Mouse (Mus musculus): ENCODE data around the gene Pam16. TPM values are rescaled to one million over a fixed set of nuclear protein-coding genes. Genes with fewer than 3 reads are reported as not detected.

Gene Pam16
- polyA plus RNA-seq, 1 experiment: 34.8 TPM

GRCm38 (mm10) chr16:4642937-4643336, 18.1 kb upstream of the Pam16 start:
- Histone ChIP-seq H3K9me3 (replicated peaks; ENCODE audit: control insufficient read depth, insufficient read depth, low read length, poor library complexity, severe bottlenecking) (no peaks in the 10 kb centered on the region), H3K36me3 (ENCODE audit: control insufficient read depth, insufficient read depth, low read length, poor library complexity, severe bottlenecking) (no peaks in the 10 kb centered on the region), H3K4me1 (ENCODE audit: control insufficient read depth, insufficient read depth, low read length) (no peaks in the 10 kb centered on the region), H3K4me3 (ENCODE audit: low read depth, low read length) (no peak overlapping the region), H3K27ac (ENCODE audit: insufficient read depth, low read length) (no peak overlapping the region), H3K27me3 (ENCODE audit: control insufficient read depth, insufficient read depth, low read length, poor library complexity, severe bottlenecking) (no peaks in the 10 kb centered on the region), H3K9ac (ENCODE audit: low read depth, poor library complexity, severe bottlenecking) (no peak overlapping the region)
- no peak for TF ChIP-seq CTCF (IDR thresholded peaks at IDR 0.05; ENCODE audit: low read depth, low read length)
- TF ChIP-seq POLR2A (IDR thresholded peaks at IDR 0.05; ENCODE audit: insufficient read depth, low read length): no peak
- no peak for TF ChIP-seq EP300 (IDR thresholded peaks at IDR 0.05; ENCODE audit: insufficient read depth, low read depth, low read length)

GRCm38 (mm10) chr16:4642190-4642589, 17.4 kb upstream of the Pam16 start:
- no peaks in the 10 kb centered on the region for H3K9me3 ChIP-seq (replicated peaks; ENCODE audit: control insufficient read depth, insufficient read depth, low read length, poor library complexity, severe bottlenecking)
- H3K27me3 ChIP-seq (ENCODE audit: control insufficient read depth, insufficient read depth, low read length, poor library complexity, severe bottlenecking): no peaks in the 10 kb centered on the region
- H3K4me3 ChIP-seq (ENCODE audit: low read depth, low read length): no peak overlapping the region
- H3K36me3 ChIP-seq (ENCODE audit: control insufficient read depth, insufficient read depth, low read length, poor library complexity, severe bottlenecking): no peaks in the 10 kb centered on the region
- no peaks in the 10 kb centered on the region for H3K4me1 ChIP-seq (ENCODE audit: control insufficient read depth, insufficient read depth, low read length)
- H3K9ac ChIP-seq (ENCODE audit: low read depth, poor library complexity, severe bottlenecking): no peak overlapping the region
- TF ChIP-seq EP300 (IDR thresholded peaks at IDR 0.05; ENCODE audit: insufficient read depth, low read depth, low read length): no peak
- no peak for TF ChIP-seq POLR2A (IDR thresholded peaks at IDR 0.05; ENCODE audit: insufficient read depth, low read length)
- TF ChIP-seq CTCF (IDR thresholded peaks at IDR 0.05; ENCODE audit: low read depth, low read length): no peak
- no peak overlapping the region for H3K27ac ChIP-seq (ENCODE audit: insufficient read depth, low read length)

- Histone ChIP-seq H3K9ac (ENCODE audit: low read depth, poor library complexity, severe bottlenecking) (no peak overlapping the region), H3K4me3 (ENCODE audit: low read depth, low read length) (no peak overlapping the region), H3K27ac (ENCODE audit: insufficient read depth, low read length) (no peak overlapping the region), H3K27me3 (ENCODE audit: control insufficient read depth, insufficient read depth, low read length, poor library complexity, severe bottlenecking) (no peaks in the 10 kb centered on the region), H3K4me1 (ENCODE audit: control insufficient read depth, insufficient read depth, low read length) (no peaks in the 10 kb centered on the region), H3K9me3 (replicated peaks; ENCODE audit: control insufficient read depth, insufficient read depth, low read length, poor library complexity, severe bottlenecking) (no peaks in the 10 kb centered on the region), H3K36me3 (ENCODE audit: control insufficient read depth, insufficient read depth, low read length, poor library complexity, severe bottlenecking) (no peaks in the 10 kb centered on the region)
- no peak for TF ChIP-seq POLR2A (IDR thresholded peaks at IDR 0.05; ENCODE audit: insufficient read depth, low read length)
Measured at GRCm38 (mm10) chr16:4641119-4641838, 16.5 kb upstream of the Pam16 start.

GRCm38 (mm10) chr16:4640267-4641005, 15.6 kb upstream of the Pam16 start:
- H3K4me1 ChIP-seq (ENCODE audit: control insufficient read depth, insufficient read depth, low read length): no peaks in the 10 kb centered on the region
- H3K27ac ChIP-seq (ENCODE audit: insufficient read depth, low read length): no peak overlapping the region

GRCm38 (mm10) chr16:4639831-4640237, 15.0 kb upstream of the Pam16 start, which contains the start of the genes Vasn and Dnaja3:
TSS of gene Vasn (plus strand) at chr16:4639941.
TSS of gene Dnaja3 (plus strand) at chr16:4639989.
- Histone ChIP-seq H3K4me1 (ENCODE audit: control insufficient read depth, insufficient read depth, low read length) (no peaks in the 10 kb centered on the region), H3K9me3 (replicated peaks; ENCODE audit: control insufficient read depth, insufficient read depth, low read length, poor library complexity, severe bottlenecking) (no peaks in the 10 kb centered on the region), H3K9ac (ENCODE audit: low read depth, poor library complexity, severe bottlenecking) (peak within 1 kb of the TSS; percentile 58), H3K36me3 (ENCODE audit: control insufficient read depth, insufficient read depth, low read length, poor library complexity, severe bottlenecking) (no peaks in the 10 kb centered on the region), H3K27ac (ENCODE audit: insufficient read depth, low read length) (no peak within 1 kb of the TSS), H3K4me3 (ENCODE audit: low read depth, low read length) (peak within 1 kb of the TSS; percentile 69), H3K27me3 (ENCODE audit: control insufficient read depth, insufficient read depth, low read length, poor library complexity, severe bottlenecking) (no peaks in the 10 kb centered on the region)
- no peak for TF ChIP-seq POLR2A (IDR thresholded peaks at IDR 0.05; ENCODE audit: insufficient read depth, low read length)
- no peak for TF ChIP-seq EP300 (IDR thresholded peaks at IDR 0.05; ENCODE audit: insufficient read depth, low read depth, low read length)
- TF ChIP-seq CTCF (IDR thresholded peaks at IDR 0.05; ENCODE audit: low read depth, low read length): no peak

More at GRCm38 (mm10) chr16:4640267-4641005, 15.6 kb upstream of the Pam16 start:
- Histone ChIP-seq H3K27me3 (ENCODE audit: control insufficient read depth, insufficient read depth, low read length, poor library complexity, severe bottlenecking) (no peaks in the 10 kb centered on the region), H3K4me3 (ENCODE audit: low read depth, low read length) (peak overlapping the region; percentile 69), H3K9me3 (replicated peaks; ENCODE audit: control insufficient read depth, insufficient read depth, low read length, poor library complexity, severe bottlenecking) (no peaks in the 10 kb centered on the region), H3K36me3 (ENCODE audit: control insufficient read depth, insufficient read depth, low read length, poor library complexity, severe bottlenecking) (no peaks in the 10 kb centered on the region), H3K9ac (ENCODE audit: low read depth, poor library complexity, severe bottlenecking) (peak overlapping the region; percentile 58)
- TF ChIP-seq POLR2A (IDR thresholded peaks at IDR 0.05; ENCODE audit: insufficient read depth, low read length) (no peak), EP300 (IDR thresholded peaks at IDR 0.05; ENCODE audit: insufficient read depth, low read depth, low read length) (no peak), CTCF (IDR thresholded peaks at IDR 0.05; ENCODE audit: low read depth, low read length) (no peak)

- no peak overlapping the region for H3K4me3 ChIP-seq (ENCODE audit: low read depth, low read length)
- no peaks in the 10 kb centered on the region for H3K27me3 ChIP-seq (ENCODE audit: control insufficient read depth, insufficient read depth, low read length, poor library complexity, severe bottlenecking)
- H3K9ac ChIP-seq (ENCODE audit: low read depth, poor library complexity, severe bottlenecking): no peak overlapping the region
- H3K4me1 ChIP-seq (ENCODE audit: control insufficient read depth, insufficient read depth, low read length): no peaks in the 10 kb centered on the region
- no peaks in the 10 kb centered on the region for H3K36me3 ChIP-seq (ENCODE audit: control insufficient read depth, insufficient read depth, low read length, poor library complexity, severe bottlenecking)
- H3K27ac ChIP-seq (ENCODE audit: insufficient read depth, low read length): no peak overlapping the region
- TF ChIP-seq POLR2A (IDR thresholded peaks at IDR 0.05; ENCODE audit: insufficient read depth, low read length) (no peak), CTCF (IDR thresholded peaks at IDR 0.05; ENCODE audit: low read depth, low read length) (no peak), EP300 (IDR thresholded peaks at IDR 0.05; ENCODE audit: insufficient read depth, low read depth, low read length) (no peak)
- no peaks in the 10 kb centered on the region for H3K9me3 ChIP-seq (replicated peaks; ENCODE audit: control insufficient read depth, insufficient read depth, low read length, poor library complexity, severe bottlenecking)
Measured at GRCm38 (mm10) chr16:4638891-4639390, 14.2 kb upstream of the Pam16 start.
